Mouse (Mus musculus) forebrain, embryonic 11.5 days (tissue): ENCODE data around the gene Ccdc88a. TPM values are rescaled to one million over a fixed set of nuclear protein-coding genes. Genes with fewer than 3 reads are reported as not detected.
"Not testable (repeated sequence)": the region's sequence is repeated elsewhere in the genome, so short reads cannot be mapped to it uniquely, and the experiment has no call there.

ENCODE experiments used
- ATAC-seq: fragments of 200-750 bp; cut with Nextera tagmentation; replicated peaks from 2 replicates; pipeline ENCODE4 v1.8.0; 2017; ENCODE audit warnings: moderate TSS enrichment; ENCODE audit not compliant: low FRiP score
- DNase-seq: peaks from one replicate; pipeline ENCODE4 v3.0.0-alpha.2; 2017; ENCODE audit warnings: low spot score
- H3K27ac ChIP-seq: fragments of 300-500 bp; sonication (generic); 2 replicates; pipeline ENCODE4 v1.5.1; 2014; ENCODE audit warnings: low read depth, low read length
- H3K27me3 ChIP-seq: fragments of 300-500 bp; sonication (generic); 2 replicates; pipeline ENCODE4 v1.6.1; 2014; ENCODE audit warnings: mild to moderate bottlenecking, low read length, mixed read lengths; ENCODE audit not compliant: control insufficient read depth, insufficient read depth
- H3K36me3 ChIP-seq: fragments of 300-500 bp; sonication (generic); 2 replicates; pipeline ENCODE4 v1.6.1; 2014; ENCODE audit warnings: mild to moderate bottlenecking, low read length, moderate library complexity, mixed read lengths; ENCODE audit not compliant: control insufficient read depth, insufficient read depth
- H3K4me1 ChIP-seq: fragments of 300-500 bp; sonication (generic); replicated peaks from 2 replicates; pipeline ENCODE4 v1.6.1; 2014; ENCODE audit warnings: low read length, mixed read lengths; ENCODE audit not compliant: control insufficient read depth, insufficient read depth
- H3K4me2 ChIP-seq: fragments of 300-500 bp; sonication (generic); 2 replicates; pipeline ENCODE4 v1.6.1; 2014; ENCODE audit warnings: low read depth, mild to moderate bottlenecking, low read length, moderate library complexity, mixed read lengths; ENCODE audit not compliant: severe bottlenecking
- H3K4me3 ChIP-seq: fragments of 300-500 bp; sonication (generic); 2 replicates; pipeline ENCODE4 v1.5.1; 2014; ENCODE audit warnings: low read depth, low read length
- H3K9ac ChIP-seq: fragments of 300-500 bp; sonication (generic); 2 replicates; pipeline ENCODE4 v1.6.1; 2014; ENCODE audit warnings: low read length
- H3K9me3 ChIP-seq: fragments of 300-500 bp; sonication (generic); 2 replicates; pipeline ENCODE4 v1.6.1; 2016; ENCODE audit warnings: low read length, mixed read lengths; ENCODE audit not compliant: control insufficient read depth
- WGBS: fragments of 180-500 bp; shearing (Covaris S2); extraction: QIAGEN DNeasy Blood & Tissue Kit; methylation state at CpG from one replicate; pipeline ENCODE4 v1.1.7; 2014; 5-methylcytosine and 5-hydroxymethylcytosine counted together
- polyA plus RNA-seq: library from polyadenylated mRNA; unstranded; fragments of >200 nt; fragmentation: Nextera tagmentation; extraction: Ambion mirVana; gene quantifications from 2 replicates; pipeline ENCODE4 v1.2.1, GENCODE M21; 2014

Gene Ccdc88a
- polyA plus RNA-seq, 1 experiment from 2014 or later = 61.2 TPM

GRCm38 (mm10) chr11:29538201-29538600 lies 164.7 kb downstream of the Ccdc88a start:
- H3K4me3 ChIP-seq = no peak overlapping the region
- H3K36me3 ChIP-seq = peaks cover 8% of the 10 kb centered on the region; the same call in 1 of the 2 replicates
- ATAC-seq (no peak), DNase-seq (no peak)
- 97% methylated on average over 1 of the region's 1 CpGs for WGBS
- H3K4me1 ChIP-seq = no peaks in the 10 kb centered on the region
- no peaks in the 10 kb centered on the region for H3K27me3 ChIP-seq
- H3K9me3 ChIP-seq = no peaks in the 10 kb centered on the region
- no peak overlapping the region for H3K27ac ChIP-seq
- H3K9ac ChIP-seq = no peak overlapping the region
- no peak overlapping the region for H3K4me2 ChIP-seq

DNA sequence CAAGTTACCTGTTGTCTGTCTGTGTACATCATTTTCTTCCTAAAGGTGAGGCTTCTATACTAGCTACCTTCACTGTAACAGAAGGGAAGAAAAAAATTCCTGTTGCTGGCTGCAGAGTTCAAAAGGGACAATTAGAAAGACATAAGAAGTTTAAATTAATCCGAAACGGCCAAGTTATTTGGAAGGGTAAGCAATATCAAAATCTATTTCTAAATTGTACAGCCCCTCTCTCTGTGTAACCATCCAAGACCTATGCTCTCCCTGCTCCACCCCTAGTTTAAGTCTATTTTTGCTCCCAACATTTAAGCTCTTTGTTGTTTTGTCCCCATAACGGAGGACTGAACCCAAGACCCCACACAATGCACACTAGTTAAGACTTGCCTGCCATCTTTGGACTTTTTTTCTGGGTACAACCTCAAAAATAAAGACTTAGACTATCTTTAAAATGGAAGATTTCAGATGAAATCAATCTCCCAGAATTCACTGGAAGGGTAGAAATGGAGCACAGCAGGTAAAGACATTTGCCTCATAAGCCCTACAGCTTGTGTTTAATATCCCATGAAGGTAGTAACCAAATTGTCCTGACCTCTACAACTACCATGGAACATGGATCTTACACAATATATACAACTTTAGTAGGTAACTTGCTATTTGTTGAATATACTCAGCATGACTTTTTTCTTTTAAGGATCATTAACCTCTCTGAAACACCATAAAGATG lies 170.9 kb downstream of the Ccdc88a start:
- DNase-seq (no peak), ATAC-seq (no peak)
- H3K36me3 ChIP-seq = peaks cover 7% of the 10 kb centered on the region; the same call in 1 of the 2 replicates
- H3K4me2 ChIP-seq = no peak overlapping the region
- H3K27me3 ChIP-seq = no peaks in the 10 kb centered on the region
- H3K9ac ChIP-seq = no peak overlapping the region
- no peak overlapping the region for H3K27ac ChIP-seq
- 81% methylated on average over 3 of the region's 3 CpGs for WGBS
- H3K4me3 ChIP-seq = no peak overlapping the region
- H3K4me1 ChIP-seq = peaks cover 3% of the 10 kb centered on the region; the same call in 1 of the 2 replicates
- no peaks in the 10 kb centered on the region for H3K9me3 ChIP-seq

DNA sequence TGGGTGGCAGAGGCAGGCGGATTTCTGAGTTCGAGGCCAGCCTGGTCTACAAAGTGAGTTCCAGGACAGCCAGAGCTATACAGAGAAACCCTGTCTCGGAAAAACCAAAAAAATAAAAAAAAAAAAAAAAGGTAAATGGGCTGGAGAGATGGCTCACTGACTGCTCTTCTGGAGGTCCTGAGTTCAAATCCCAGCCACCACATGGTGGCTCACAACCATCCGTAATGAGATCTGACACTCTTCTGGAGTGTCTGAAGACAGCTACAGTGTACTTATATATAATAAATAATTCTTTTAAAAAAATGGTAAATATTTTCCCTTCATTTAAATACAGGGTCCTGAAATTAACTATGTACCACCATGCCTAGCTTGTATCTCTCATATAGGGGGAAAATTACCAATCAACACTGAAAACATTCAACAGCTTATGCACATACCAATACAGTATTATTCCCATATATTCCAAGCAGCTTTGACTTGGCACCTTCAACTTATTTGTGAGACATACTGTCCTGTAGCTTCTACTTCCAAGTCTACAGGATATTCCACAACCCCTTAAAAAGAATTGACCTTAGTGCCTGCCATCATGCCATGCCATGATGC lies 171.8 kb downstream of the Ccdc88a start:
- not testable (repeated sequence) for H3K9ac ChIP-seq, H3K4me3 ChIP-seq, H3K4me2 ChIP-seq, H3K4me1 ChIP-seq, H3K27ac ChIP-seq, DNase-seq, H3K27me3 ChIP-seq, H3K36me3 ChIP-seq, H3K9me3 ChIP-seq, ATAC-seq
- 85% methylated on average over 4 of the region's 4 CpGs for WGBS

GRCm38 (mm10) chr11:29546297-29546696 lies 172.8 kb downstream of the Ccdc88a start:
- not testable (repeated sequence) for H3K9me3 ChIP-seq, H3K27me3 ChIP-seq, H3K4me1 ChIP-seq, DNase-seq, H3K27ac ChIP-seq, H3K36me3 ChIP-seq, H3K9ac ChIP-seq, ATAC-seq
- WGBS = 97% methylated on average over 2 of the region's 2 CpGs
- peak overlapping the region; percentile 64 for H3K4me3 ChIP-seq
- H3K4me2 ChIP-seq = peak overlapping the region; percentile 58

GRCm38 (mm10) chr11:29546762-29547161 lies 173.3 kb downstream of the Ccdc88a start:
- WGBS = 23% methylated on average over 2 of the region's 2 CpGs
- Histone ChIP-seq H3K9ac (peak overlapping the region; percentile 94), H3K9me3 (no peaks in the 10 kb centered on the region), H3K4me3 (peak overlapping the region; percentile 64), H3K4me1 (peaks cover 3% of the 10 kb centered on the region; the same call in 1 of the 2 replicates), H3K36me3 (peaks cover 5% of the 10 kb centered on the region; the same call in 1 of the 2 replicates), H3K4me2 (peak overlapping the region; percentile 58), H3K27me3 (no peaks in the 10 kb centered on the region), H3K27ac (no peak overlapping the region)
- ATAC-seq = no peak
- DNase-seq = no peak

- Histone ChIP-seq H3K27me3 (no peaks in the 10 kb centered on the region), H3K4me1 (peaks cover 3% of the 10 kb centered on the region; the same call in 1 of the 2 replicates), H3K4me3 (peak overlapping the region; percentile 64), H3K36me3 (peaks cover 5% of the 10 kb centered on the region; the same call in 1 of the 2 replicates), H3K9me3 (no peaks in the 10 kb centered on the region), H3K27ac (peak overlapping the region; percentile 34; the same call in 1 of the 2 replicates), H3K9ac (peak overlapping the region; percentile 94), H3K4me2 (peak overlapping the region; percentile 58)
- ATAC-seq (peak; percentile 10), DNase-seq (no peak)
- under 1% methylated on average over 27 of the region's 27 CpGs for WGBS
Measured at GRCm38 (mm10) chr11:29547249-29547751, 173.8 kb downstream of the Ccdc88a start.

DNA sequence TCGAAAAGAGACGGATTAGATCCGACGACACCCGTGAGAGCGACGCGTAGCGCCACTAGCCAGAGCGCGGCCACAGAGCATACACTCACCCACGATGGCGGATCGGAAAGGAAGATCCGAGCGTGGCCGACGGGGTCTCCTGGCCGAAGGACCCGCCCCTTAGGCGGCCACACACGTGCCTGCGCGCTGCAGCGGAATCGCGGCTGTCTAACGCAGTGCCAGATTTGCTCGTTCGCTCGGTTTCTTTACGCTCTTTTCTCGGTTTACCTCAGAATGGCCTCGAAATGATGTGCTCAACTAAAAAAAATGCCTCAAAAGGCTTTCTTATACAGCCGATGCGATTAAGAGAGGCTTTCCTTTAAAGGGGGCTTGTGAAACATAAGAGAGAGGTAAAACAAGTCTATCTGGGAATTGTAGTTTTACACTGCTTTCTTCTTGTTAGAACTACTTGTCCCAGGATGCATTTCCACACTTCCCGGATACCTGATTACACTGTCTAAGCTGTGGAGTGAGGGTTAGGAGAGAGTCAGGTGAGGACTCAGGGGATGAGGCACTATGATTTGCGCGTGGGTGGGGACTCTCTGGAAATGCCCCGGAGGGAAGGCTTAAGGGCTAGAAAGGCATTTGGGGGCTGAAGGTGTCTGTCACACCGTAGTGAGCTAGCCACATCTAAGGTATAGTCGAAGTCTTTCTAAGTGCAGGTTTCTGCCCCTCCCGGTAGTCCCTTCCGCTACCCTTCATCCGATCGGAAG lies 174.5 kb downstream of the Ccdc88a start, which contains the start of the genes Clhc1 and Rps27a:
Gene Clhc1, plus strand, starts transcription at position 199 of the 752 bp plus-strand sequence.
Gene Rps27a, minus strand, starts transcription at position 358 of the 752 bp plus-strand sequence.
- WGBS = under 1% methylated on average over 46 of the region's 46 CpGs
- Histone ChIP-seq H3K27ac (peak within 1 kb of the TSS; percentile 50), H3K36me3 (peaks cover 5% of the 10 kb centered on the region; the same call in 1 of the 2 replicates), H3K27me3 (no peaks in the 10 kb centered on the region), H3K9ac (peak within 1 kb of the TSS; percentile 94), H3K4me3 (peak within 1 kb of the TSS; percentile 64), H3K4me2 (peak within 1 kb of the TSS; percentile 58), H3K4me1 (peaks cover 3% of the 10 kb centered on the region; the same call in 1 of the 2 replicates), H3K9me3 (no peaks in the 10 kb centered on the region)
- DNase-seq = peak; percentile 94
- peak; percentile 98 for ATAC-seq
